Mouse (Mus musculus) CH12.LX (cell line): ENCODE results near the gene Hbb-y. TPM values are rescaled to one million over a fixed set of nuclear protein-coding genes. Genes with fewer than 3 reads are reported as not detected.

Experiments
- DNase-seq: peaks from one replicate; pipeline ENCODE4 v3.0.0-alpha.2; 2013; ENCODE audit errors: extremely low read depth
- H3K27ac ChIP-seq: 2 replicates; pipeline ENCODE4 v1.5.1; 2012; ENCODE audit warnings: low read depth, mild to moderate bottlenecking, control low read depth, moderate library complexity; ENCODE audit not compliant: insufficient read depth
- H3K27me3 ChIP-seq: replicated peaks from 2 replicates; pipeline ENCODE3; 2012; ENCODE audit warnings: inconsistent platforms
- H3K36me3 ChIP-seq, 2 experiments: replicated peaks in 1 of 2; 2 replicates each; pipeline versions ENCODE3 to v1.6.1; 2012; ENCODE audit warnings: inconsistent platforms in 1 of 2, low read length in 1 of 2, mild to moderate bottlenecking in 1 of 2, mixed read lengths in 1 of 2, moderate library complexity in 1 of 2; ENCODE audit not compliant: control insufficient read depth in 1 of 2, insufficient read depth in 1 of 2
- H3K4me1 ChIP-seq, 2 experiments: 2 replicates each; pipeline ENCODE4 v1.6.1; 2012; ENCODE audit warnings: inconsistent platforms in 1 of 2, moderate library complexity in 1 of 2; ENCODE audit not compliant: insufficient read depth in 2 of 2, control insufficient read depth in 1 of 2
- H3K4me2 ChIP-seq: 2 replicates; pipeline ENCODE4 v1.6.1; 2012; ENCODE audit warnings: low read depth, mild to moderate bottlenecking, control low read depth; ENCODE audit not compliant: poor library complexity, insufficient read depth, severe bottlenecking
- H3K4me3 ChIP-seq, 3 experiments: fragments of 150-350 bp in 1 of 3; sonication (generic) in 1 of 3; replicated peaks in 1 of 3; 2 replicates each; pipeline versions ENCODE3 to v1.5.1; 2011 to 2012; ENCODE audit warnings: low read depth in 2 of 3, low read length in 2 of 3, mild to moderate bottlenecking in 2 of 3, moderate library complexity in 2 of 3, control low read depth in 1 of 3, improper control_type of control experiment in 1 of 3, inconsistent platforms in 1 of 3, mixed read lengths in 1 of 3; ENCODE audit not compliant: poor library complexity in 1 of 3
- H3K79me2 ChIP-seq: replicated peaks from 2 replicates; pipeline ENCODE4 v1.6.1; 2012; ENCODE audit warnings: mild to moderate bottlenecking, moderate library complexity; ENCODE audit not compliant: control insufficient read depth, poor library complexity, insufficient read depth, severe bottlenecking; ENCODE audit errors: extremely low read depth
- H3K9ac ChIP-seq: 2 replicates; pipeline ENCODE4 v1.6.1; 2012; ENCODE audit warnings: low read depth, mild to moderate bottlenecking, control low read depth, moderate library complexity; ENCODE audit not compliant: insufficient read depth
- H3K9me3 ChIP-seq: replicated peaks from 2 replicates; pipeline ENCODE3; 2012; ENCODE audit warnings: low read length, inconsistent platforms, mixed read lengths
- CHD1 ChIP-seq: IDR thresholded peaks from 2 replicates; pipeline ENCODE4 v1.6.1; 2012; ENCODE audit warnings: low read depth, low read length, improper control_type of control experiment, inconsistent platforms
- CTCF ChIP-seq, 2 experiments: IDR thresholded peaks in 1 of 2; conservative IDR thresholded peaks in 1 of 2; 2 replicates each; pipeline ENCODE4 v1.5.1; 2011 to 2012; ENCODE audit warnings: low read depth in 2 of 2, low read length in 2 of 2, improper control_type of control experiment in 1 of 2, inconsistent platforms in 1 of 2, mild to moderate bottlenecking in 1 of 2, moderate library complexity in 1 of 2
- E2F4 ChIP-seq: IDR thresholded peaks from 2 replicates; pipeline ENCODE4 v1.6.1; 2011; ENCODE audit warnings: low read depth, low read length, improper control_type of control experiment; ENCODE audit not compliant: insufficient replicate concordance
- ELF1 ChIP-seq: IDR thresholded peaks from 2 replicates; pipeline ENCODE4 v1.6.1; 2014; ENCODE audit warnings: low read depth, mild to moderate bottlenecking, inconsistent platforms, low read length, improper control_type of control experiment
- HCFC1 ChIP-seq: IDR thresholded peaks from 2 replicates; pipeline ENCODE4 v1.6.1; 2012; ENCODE audit warnings: low read depth, mild to moderate bottlenecking, inconsistent platforms, low read length, improper control_type of control experiment
- IRF4 ChIP-seq: IDR thresholded peaks from 2 replicates; pipeline ENCODE4 v1.6.1; 2014; ENCODE audit warnings: low read depth, mild to moderate bottlenecking, inconsistent platforms, low read length, improper control_type of control experiment
- JUN ChIP-seq: IDR thresholded peaks from 2 replicates; pipeline ENCODE4 v1.6.1; 2011; ENCODE audit warnings: low read depth, mild to moderate bottlenecking, low read length, improper control_type of control experiment, moderate library complexity; ENCODE audit not compliant: insufficient read depth
- JUND ChIP-seq: conservative IDR thresholded peaks from 2 replicates; pipeline ENCODE4 v1.6.1; 2011; ENCODE audit warnings: low read depth, low read length, improper control_type of control experiment
- MAZ ChIP-seq: IDR thresholded peaks from 2 replicates; pipeline ENCODE4 v1.6.1; 2012; ENCODE audit warnings: low read depth, mild to moderate bottlenecking, inconsistent platforms, low read length, improper control_type of control experiment, moderate library complexity
- NELFE ChIP-seq: IDR thresholded peaks from 2 replicates; pipeline ENCODE4 v1.6.1; 2011; ENCODE audit warnings: low read depth, low read length, improper control_type of control experiment
- POLR2A ChIP-seq: IDR thresholded peaks from 2 replicates; pipeline ENCODE4 v1.6.1; 2011; ENCODE audit warnings: low read depth, mild to moderate bottlenecking, improper control_type of control experiment, low read length
- POLR2AphosphoS2 ChIP-seq: IDR thresholded peaks from 2 replicates; pipeline ENCODE4 v1.6.1; 2011; ENCODE audit warnings: low read depth, low read length, improper control_type of control experiment
- RCOR1 ChIP-seq: conservative IDR thresholded peaks from 2 replicates; pipeline ENCODE4 v1.6.1; 2012; ENCODE audit warnings: low read depth, mild to moderate bottlenecking, inconsistent platforms, low read length, improper control_type of control experiment
- SMC3 ChIP-seq: IDR thresholded peaks from 2 replicates; pipeline ENCODE4 v1.6.1; 2011; ENCODE audit warnings: low read depth, low read length, improper control_type of control experiment
- UBTF ChIP-seq: IDR thresholded peaks from 2 replicates; pipeline ENCODE4 v1.6.1; 2012; ENCODE audit warnings: low read depth, mild to moderate bottlenecking, inconsistent platforms, low read length, improper control_type of control experiment, moderate library complexity
- USF1 ChIP-seq: IDR thresholded peaks from 2 replicates; pipeline ENCODE4 v1.6.1; 2014; ENCODE audit warnings: low read depth, mild to moderate bottlenecking, inconsistent platforms, low read length, improper control_type of control experiment
- USF2 ChIP-seq: conservative IDR thresholded peaks from 2 replicates; pipeline ENCODE4 v1.6.1; 2011; ENCODE audit warnings: low read depth, low read length, improper control_type of control experiment
- ZKSCAN1 ChIP-seq: IDR thresholded peaks from 2 replicates; pipeline ENCODE4 v1.6.1; 2012; ENCODE audit warnings: low read depth, inconsistent platforms, low read length, improper control_type of control experiment, borderline replicate concordance
- ZMIZ1 ChIP-seq: IDR thresholded peaks from 2 replicates; pipeline ENCODE4 v1.6.1; 2012; ENCODE audit warnings: low read depth, mild to moderate bottlenecking, inconsistent platforms, low read length, improper control_type of control experiment
- dilution Hi-C: fragments of 300-500 bp; cut with MboI; formaldehyde crosslinking; loops from 2 replicates; pipeline ENCODE4 v1.14.3; 2020; ENCODE audit warnings: low sequenced_read_pairs; ENCODE audit not compliant: extremely low pct_unique_long_range_greater_than_20kb, extremely low pct_ligation_motif_present
- in situ Hi-C: fragments of 300-500 bp; cut with MboI; formaldehyde crosslinking; loops from 3 replicates; pipeline ENCODE4 v1.14.3; 2019; ENCODE audit warnings: low sequenced_read_pairs, low pct_ligation_motif_present, low pct_unique_long_range_greater_than_20kb, mixed read lengths
- polyA plus RNA-seq: library from polyadenylated mRNA; unstranded; fragments of >175 nt; gene quantifications from 2 replicates; pipeline ENCODE4 v1.2.1, GENCODE M21; 2012; ENCODE audit warnings: low read depth; ENCODE audit not compliant: insufficient read length
- total RNA-seq, 2 experiments: library from RNA; depleted of rRNA; stranded (reverse); fragments of 300-350 nt in 1 of 2; fragments of >200 nt in 1 of 2; gene quantifications; 2 replicates each; pipeline ENCODE4 v1.2.3; 2012 to 2014

Gene Hbb-y
- total and polyA plus RNA-seq, 3 experiments: not detected

DNA sequence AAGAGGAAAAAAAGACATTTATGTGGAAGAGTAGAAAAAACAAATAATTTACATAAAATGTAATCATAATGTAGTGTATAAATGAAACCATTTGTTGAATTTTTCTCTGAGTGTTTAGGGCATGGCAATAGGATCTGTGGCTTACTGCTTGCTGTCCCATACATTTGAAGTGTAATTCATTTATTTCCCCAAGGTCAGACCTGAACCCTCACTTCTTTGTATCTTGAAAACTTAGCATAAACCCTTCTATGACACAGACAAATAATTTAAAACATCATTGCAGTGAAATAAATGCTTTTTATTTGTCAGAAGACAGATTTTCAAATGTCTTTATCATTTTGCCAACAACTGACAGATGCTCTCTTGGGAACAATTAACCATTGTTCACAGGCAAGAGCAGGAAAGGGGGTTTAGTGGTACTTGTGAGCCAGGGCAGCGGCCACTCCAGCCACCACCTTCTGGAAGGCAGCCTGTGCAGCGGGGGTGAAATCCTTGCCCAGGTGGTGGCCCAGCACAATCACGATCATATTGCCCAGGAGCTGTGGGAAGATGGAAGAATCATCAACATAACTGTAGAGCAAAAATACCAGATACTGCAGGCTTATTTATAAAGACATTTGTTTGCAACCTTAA lies 26.6 kb downstream of the Hbb-y start:
- peaks cover 0 to 7% of the 10 kb centered on the region in 2 experiments; a peak in 1 of 4 replicates for H3K4me1 ChIP-seq
- no peaks in the 10 kb centered on the region for H3K36me3 ChIP-seq
- no peak overlapping the region for H3K4me2 ChIP-seq
- no peaks in the 10 kb centered on the region for H3K9me3 ChIP-seq
- in situ Hi-C loops: no loop called here
- no peak for TF ChIP-seq CHD1
- no peak for TF ChIP-seq HCFC1
- no peak for TF ChIP-seq USF2
- no peak for TF ChIP-seq ZKSCAN1
- no peak for TF ChIP-seq NELFE
- no peak for TF ChIP-seq CTCF (conservative IDR thresholded peaks at IDR 0.05 in 1 of 2, IDR thresholded peaks at IDR 0.05 in 1 of 2; ENCODE audit: low read depth in 2 of 2, low read length in 2 of 2)
- TF ChIP-seq POLR2A: no peak
- no peak for TF ChIP-seq E2F4
- no peak for TF ChIP-seq UBTF
- no peak for TF ChIP-seq MAZ
- no peak for TF ChIP-seq POLR2AphosphoS2
- no peaks in the 10 kb centered on the region for H3K79me2 ChIP-seq
- no peak for DNase-seq
- H3K4me3 ChIP-seq: no peak overlapping the region
- no peaks in the 10 kb centered on the region for H3K27me3 ChIP-seq
- dilution Hi-C loops: no loop called here
- no peak overlapping the region for H3K9ac ChIP-seq
- no peak overlapping the region for H3K27ac ChIP-seq

DNA sequence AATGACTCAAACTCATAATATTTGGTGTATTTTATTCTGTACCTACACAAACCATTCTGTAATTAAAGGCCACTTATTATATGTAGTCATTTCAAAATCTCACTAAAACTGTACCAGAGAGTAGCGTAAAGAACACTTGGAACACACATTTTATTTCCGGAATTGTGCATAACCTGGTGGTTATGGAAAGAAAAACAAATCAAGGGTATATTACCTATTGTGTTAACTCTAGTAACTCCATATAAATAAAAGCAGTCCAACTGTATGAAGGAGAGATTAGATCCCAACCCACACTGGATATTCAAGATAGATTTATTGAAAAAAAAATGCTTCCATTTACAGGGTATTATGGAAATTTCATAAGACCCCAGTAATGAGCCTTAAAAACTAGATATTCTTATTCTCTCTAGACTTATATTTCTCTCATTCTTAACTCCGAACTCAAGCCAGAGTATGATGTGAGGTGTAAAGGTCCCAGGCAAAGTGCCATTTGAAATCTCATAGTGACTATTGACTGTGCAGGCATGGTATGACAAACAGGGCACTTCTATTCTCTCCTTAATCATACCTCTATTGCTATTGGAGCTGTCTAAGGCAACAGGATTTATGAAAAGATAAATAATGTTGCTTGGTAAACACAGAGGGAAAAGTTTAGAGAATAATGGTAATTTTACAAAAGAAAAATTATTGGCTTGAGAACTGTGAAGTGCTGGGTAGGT lies 27.3 kb downstream of the Hbb-y start:
- Histone ChIP-seq H3K4me2 (no peak overlapping the region), H3K27me3 (no peaks in the 10 kb centered on the region), H3K4me1 (peaks cover 0 to 7% of the 10 kb centered on the region in 2 experiments; a peak in 1 of 4 replicates), H3K9ac (no peak overlapping the region), H3K79me2 (no peaks in the 10 kb centered on the region)
- DNase-seq: no peak
- dilution Hi-C loops: no loop called here
- TF ChIP-seq JUND: no peak
- no peak for TF ChIP-seq CHD1
- no peak for TF ChIP-seq SMC3
- no peak for TF ChIP-seq NELFE
- no peak for TF ChIP-seq CTCF (conservative IDR thresholded peaks at IDR 0.05 in 1 of 2, IDR thresholded peaks at IDR 0.05 in 1 of 2; ENCODE audit: low read depth in 2 of 2, low read length in 2 of 2)
- no peak for TF ChIP-seq RCOR1
- no peak for TF ChIP-seq IRF4
- no peak for TF ChIP-seq ZMIZ1
- TF ChIP-seq USF1: no peak
- TF ChIP-seq JUN: no peak
- no peak for TF ChIP-seq ELF1
- TF ChIP-seq, all 38 proteins: peak for 0
- no peaks in the 10 kb centered on the region for H3K36me3 ChIP-seq
- in situ Hi-C loops: no loop called here
- no peaks in the 10 kb centered on the region for H3K9me3 ChIP-seq
- H3K27ac ChIP-seq: no peak overlapping the region
- H3K4me3 ChIP-seq: no peak overlapping the region
